Mouse (Mus musculus) limb, embryonic 12.5 days (tissue): Measurements from ENCODE around the gene Rnf126. TPM values are rescaled to one million over a fixed set of nuclear protein-coding genes. Genes with fewer than 3 reads are reported as not detected.

Experiments used
- ATAC-seq: fragments of 200-750 bp; cut with Nextera tagmentation; 2 replicates; pipeline ENCODE4 v1.8.0; 2017; ENCODE audit warnings: low read depth, moderate TSS enrichment; ENCODE audit not compliant: insufficient number of reproducible peaks, insufficient read depth, low FRiP score, low TSS enrichment
- H3K27ac ChIP-seq: fragments of 300-500 bp; sonication (generic); 2 replicates; pipeline ENCODE4 v1.5.1; 2016; ENCODE audit warnings: mild to moderate bottlenecking, moderate library complexity
- H3K27me3 ChIP-seq: fragments of 300-500 bp; sonication (generic); 2 replicates; pipeline ENCODE4 v1.6.1; 2016; ENCODE audit warnings: mild to moderate bottlenecking, moderate library complexity
- H3K36me3 ChIP-seq: fragments of 300-500 bp; sonication (generic); 2 replicates; pipeline ENCODE4 v1.6.1; 2016; ENCODE audit warnings: mild to moderate bottlenecking, moderate library complexity
- H3K4me1 ChIP-seq: fragments of 300-500 bp; sonication (generic); replicated peaks from 2 replicates; pipeline ENCODE4 v1.6.1; 2016
- H3K4me2 ChIP-seq: fragments of 300-500 bp; sonication (generic); 2 replicates; pipeline ENCODE4 v1.6.1; 2016; ENCODE audit warnings: mild to moderate bottlenecking, moderate library complexity
- H3K4me3 ChIP-seq: fragments of 300-500 bp; sonication (generic); replicated peaks from 2 replicates; pipeline ENCODE4 v1.5.1; 2016; ENCODE audit warnings: mild to moderate bottlenecking
- H3K9ac ChIP-seq: fragments of 300-500 bp; sonication (generic); replicated peaks from 2 replicates; pipeline ENCODE4 v1.6.1; 2016; ENCODE audit warnings: mild to moderate bottlenecking, moderate library complexity
- H3K9me3 ChIP-seq: fragments of 300-500 bp; sonication (generic); 2 replicates; pipeline ENCODE4 v1.6.1; 2016; ENCODE audit warnings: mild to moderate bottlenecking, moderate library complexity
- WGBS: fragments of 180-500 bp; shearing (Covaris S2); methylation state at CpG from one replicate; pipeline ENCODE4 v1.1.7; 2016; 5-methylcytosine and 5-hydroxymethylcytosine counted together
- polyA plus RNA-seq: library from polyadenylated mRNA; unstranded; fragments of >200 nt; fragmentation: Nextera tagmentation; extraction: Ambion mirVana; gene quantifications from 2 replicates; pipeline ENCODE4 v1.2.1, GENCODE M21; 2016

The Rnf126 gene
- 108 and 113 TPM in 2 replicates for polyA plus RNA-seq

DNA sequence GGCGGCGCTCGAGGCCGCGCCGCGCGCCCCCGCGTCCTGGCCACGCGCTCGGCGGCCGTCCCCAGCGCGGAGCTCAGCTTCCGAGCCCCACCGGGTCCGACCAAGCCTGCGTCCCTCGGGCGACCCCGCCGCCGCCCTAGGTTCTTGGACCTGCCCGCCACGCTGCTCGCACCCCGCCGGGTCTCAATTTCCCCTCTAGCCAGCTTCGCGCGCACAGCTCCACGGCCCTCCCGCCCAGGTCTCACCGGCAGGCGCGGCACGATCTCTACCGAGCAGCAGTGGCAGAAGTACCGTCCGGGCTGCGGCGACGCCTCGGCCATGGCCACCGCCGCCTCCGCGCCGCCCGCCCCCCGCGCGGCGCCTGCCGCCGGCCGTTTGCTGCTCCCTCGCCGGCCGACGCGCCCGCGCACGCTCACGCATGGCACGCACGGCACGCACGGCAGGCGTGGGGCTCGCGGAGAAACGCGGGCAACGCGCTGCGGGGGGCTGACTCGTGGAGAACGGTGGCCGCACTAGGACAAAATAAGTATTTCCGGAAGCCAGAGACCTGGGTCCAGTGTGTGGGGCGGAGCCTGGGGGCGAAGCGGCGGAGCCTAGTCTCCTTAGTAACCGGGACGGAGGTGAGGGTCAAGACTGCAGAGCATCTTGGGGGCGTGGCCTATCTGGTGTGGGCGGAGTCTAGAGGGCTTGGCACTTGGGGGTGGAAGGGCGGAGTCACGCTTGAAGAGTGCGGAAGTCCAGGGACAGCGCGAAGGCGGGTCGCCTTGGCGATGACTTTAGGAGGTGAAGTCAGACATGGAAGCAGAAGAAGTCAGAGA lies at the start of gene Rnf126:
Gene Rnf126 (minus strand): TSS at position 445 of the 818 bp plus-strand sequence.
- Histone ChIP-seq H3K27me3 (no peaks in the 10 kb centered on the region), H3K4me3 (peak within 1 kb of the TSS; percentile 92), H3K9ac (peak within 1 kb of the TSS; percentile 91), H3K27ac (peak within 1 kb of the TSS; percentile 93), H3K36me3 (peaks cover 17% of the 10 kb centered on the region), H3K4me1 (peaks cover 27% of the 10 kb centered on the region), H3K4me2 (peak within 1 kb of the TSS; percentile 78), H3K9me3 (no peaks in the 10 kb centered on the region)
- peak; percentile 89 for ATAC-seq
- under 1% methylated on average over 101 of the region's 101 CpGs for WGBS

DNA sequence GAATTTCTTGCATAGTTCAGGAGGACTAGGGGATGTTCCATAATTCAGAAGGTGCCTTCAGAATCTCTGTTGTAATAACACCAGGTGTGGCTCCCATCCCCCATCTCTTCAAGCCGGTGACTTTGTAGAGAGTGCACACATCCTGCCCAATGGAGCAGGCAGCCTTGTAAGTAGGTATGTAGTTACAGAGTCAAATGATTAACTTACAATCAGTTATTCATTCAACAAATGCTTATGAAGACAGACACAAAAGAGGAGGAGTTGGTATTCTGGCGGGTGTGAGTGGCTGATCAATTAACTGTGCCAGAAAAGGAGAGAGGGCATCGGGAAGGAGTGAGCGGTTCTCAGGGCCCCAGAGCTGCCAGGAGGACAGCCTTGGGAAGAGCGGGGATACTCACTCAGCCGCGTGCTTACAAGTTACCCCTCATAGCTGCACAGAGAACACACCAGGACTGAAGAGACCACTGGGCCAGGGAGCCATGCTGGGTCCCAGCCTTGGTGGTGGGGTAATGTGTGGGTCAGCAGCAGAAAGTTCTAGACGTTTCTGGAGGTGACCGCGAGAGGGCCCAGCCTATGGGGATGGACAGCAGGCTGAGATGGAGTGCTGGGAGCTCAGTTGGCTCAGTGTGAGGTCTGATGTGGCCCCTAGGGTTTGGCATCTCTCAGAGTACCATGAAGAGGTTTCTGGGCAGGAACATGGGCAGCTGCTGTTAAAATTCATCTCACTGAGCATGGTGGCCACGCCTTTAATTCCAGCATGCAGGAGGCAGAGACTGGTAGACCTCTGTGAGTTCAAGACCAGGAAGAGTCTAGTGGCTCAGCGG lies 49.1 kb upstream of the Rnf126 start:
- Histone ChIP-seq H3K36me3 (peaks cover 83% of the 10 kb centered on the region), H3K9me3 (no peaks in the 10 kb centered on the region), H3K9ac (no peak overlapping the region), H3K27ac (no peak overlapping the region), H3K4me3 (no peak overlapping the region), H3K27me3 (no peaks in the 10 kb centered on the region), H3K4me2 (no peak overlapping the region), H3K4me1 (peaks cover 5% of the 10 kb centered on the region; the same call in 1 of the 2 replicates)
- no peak for ATAC-seq
- WGBS, result 88% methylated on average over 12 of the region's 12 CpGs

DNA sequence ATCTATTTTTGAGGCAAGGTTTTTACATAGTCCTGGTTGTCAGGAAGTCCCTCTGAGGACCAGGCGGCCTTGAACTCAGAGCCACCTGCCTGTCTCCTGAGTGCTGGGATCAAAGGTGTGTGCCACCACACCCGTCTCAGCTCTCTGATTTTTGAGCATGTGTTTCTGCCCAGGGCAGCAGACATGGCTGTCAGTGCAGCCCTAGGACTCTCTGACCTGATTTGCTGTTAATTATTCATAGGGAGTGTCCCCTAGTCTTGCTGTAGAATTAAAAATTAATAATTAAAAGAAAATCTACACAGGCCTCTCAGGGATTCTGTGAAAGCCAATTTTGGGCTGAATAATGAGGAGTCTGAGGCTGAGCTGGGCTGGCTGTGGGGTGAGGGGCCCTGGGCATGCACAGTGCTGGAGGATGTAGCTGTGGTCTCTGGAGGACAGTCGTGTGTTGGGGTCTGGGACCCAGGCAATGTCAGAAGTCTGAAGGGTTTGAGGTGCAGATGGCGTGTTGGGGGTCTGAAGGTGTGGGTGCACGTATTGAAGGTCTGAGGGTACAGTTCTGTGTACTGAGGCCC lies 47.6 kb upstream of the Rnf126 start:
- H3K4me3 ChIP-seq, result no peak overlapping the region
- H3K9ac ChIP-seq, result no peak overlapping the region
- H3K27me3 ChIP-seq, result no peaks in the 10 kb centered on the region
- WGBS, result 84% methylated on average over 5 of the region's 5 CpGs
- H3K9me3 ChIP-seq, result no peaks in the 10 kb centered on the region
- H3K27ac ChIP-seq, result no peak overlapping the region
- ATAC-seq, result no peak
- no peaks in the 10 kb centered on the region for H3K4me1 ChIP-seq
- H3K4me2 ChIP-seq, result no peak overlapping the region
- peaks cover 84% of the 10 kb centered on the region for H3K36me3 ChIP-seq

DNA sequence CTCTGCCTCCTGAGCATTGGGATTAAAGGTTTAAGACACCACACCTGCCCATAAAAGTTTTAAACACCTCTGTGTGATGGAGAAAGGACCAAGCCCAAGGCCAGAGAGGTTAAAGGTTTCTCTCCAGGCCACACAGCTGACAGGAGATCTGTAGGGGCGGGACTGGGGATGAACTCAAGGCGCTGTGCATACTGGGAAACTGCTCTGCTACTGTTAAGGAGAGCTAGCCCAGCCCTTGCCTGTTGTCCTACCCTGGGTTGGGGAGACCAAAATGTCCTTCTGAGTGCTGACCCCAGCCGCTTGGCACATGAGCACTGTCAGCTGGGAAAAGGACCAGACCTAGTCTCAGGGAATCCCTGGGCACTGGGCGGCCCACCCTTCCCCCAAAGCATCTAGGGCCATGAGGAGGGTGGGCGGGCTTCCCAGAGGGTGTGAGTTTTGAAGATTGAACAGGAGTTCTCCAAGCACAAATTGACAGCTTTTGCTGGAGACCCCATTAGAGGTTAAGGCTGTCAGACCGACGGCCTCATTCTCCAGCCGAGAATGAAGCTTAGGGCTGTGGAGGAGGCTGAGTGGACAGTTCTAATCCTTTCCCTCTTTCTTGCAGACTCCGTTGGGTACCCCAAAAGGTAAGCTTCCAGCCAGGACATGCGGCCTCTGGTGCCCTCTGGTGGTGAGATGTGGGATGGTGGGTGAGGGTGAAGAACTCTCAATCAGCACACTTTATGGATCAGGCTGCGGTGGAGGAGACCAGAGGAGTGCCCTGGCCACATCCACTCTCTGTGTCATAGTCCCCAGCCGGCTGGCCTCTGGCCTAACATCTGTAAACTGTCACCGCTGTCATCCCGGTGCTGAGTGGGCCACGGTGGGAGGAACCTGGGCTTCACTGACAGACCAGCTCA lies 45.2 kb upstream of the Rnf126 start:
- Histone ChIP-seq H3K27me3 (no peaks in the 10 kb centered on the region), H3K9me3 (no peaks in the 10 kb centered on the region), H3K27ac (no peak overlapping the region), H3K36me3 (peaks cover 85% of the 10 kb centered on the region), H3K4me2 (no peak overlapping the region), H3K4me1 (peaks cover 4% of the 10 kb centered on the region; the same call in 1 of the 2 replicates), H3K4me3 (no peak overlapping the region), H3K9ac (no peak overlapping the region)
- 29% methylated on average over 15 of the region's 15 CpGs for WGBS
- ATAC-seq, result no peak; the same call in 1 of the 2 replicates

DNA sequence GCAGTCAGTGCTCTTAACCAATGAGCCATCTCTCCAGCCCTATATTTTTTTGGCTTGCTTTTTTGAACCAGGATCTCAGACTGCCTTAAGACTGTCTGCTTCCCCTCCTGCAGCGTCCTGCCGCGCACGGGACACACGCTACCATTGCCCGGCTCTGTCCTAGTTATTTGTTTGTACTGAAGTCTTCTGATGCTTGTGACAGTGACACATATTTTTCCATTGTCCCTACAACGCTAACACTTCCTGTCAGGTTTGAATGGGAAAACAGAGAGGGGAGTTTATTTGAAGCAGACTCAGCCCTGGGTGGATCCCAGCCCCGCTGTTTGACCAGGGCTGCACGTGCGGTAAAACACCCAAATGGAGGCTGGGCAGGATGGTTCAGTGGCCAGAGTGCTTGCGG lies 42.0 kb upstream of the Rnf126 start:
- Histone ChIP-seq H3K27me3 (no peaks in the 10 kb centered on the region), H3K4me1 (peaks cover 24% of the 10 kb centered on the region), H3K4me2 (no peak overlapping the region), H3K36me3 (peaks cover 58% of the 10 kb centered on the region), H3K4me3 (no peak overlapping the region), H3K9me3 (no peaks in the 10 kb centered on the region), H3K9ac (no peak overlapping the region), H3K27ac (0 out of 2 replicates have a peak overlapping the region, but pooled peaks have one; percentile 45)
- no peak for ATAC-seq
- WGBS, result 92% methylated on average over 11 of the region's 11 CpGs

DNA sequence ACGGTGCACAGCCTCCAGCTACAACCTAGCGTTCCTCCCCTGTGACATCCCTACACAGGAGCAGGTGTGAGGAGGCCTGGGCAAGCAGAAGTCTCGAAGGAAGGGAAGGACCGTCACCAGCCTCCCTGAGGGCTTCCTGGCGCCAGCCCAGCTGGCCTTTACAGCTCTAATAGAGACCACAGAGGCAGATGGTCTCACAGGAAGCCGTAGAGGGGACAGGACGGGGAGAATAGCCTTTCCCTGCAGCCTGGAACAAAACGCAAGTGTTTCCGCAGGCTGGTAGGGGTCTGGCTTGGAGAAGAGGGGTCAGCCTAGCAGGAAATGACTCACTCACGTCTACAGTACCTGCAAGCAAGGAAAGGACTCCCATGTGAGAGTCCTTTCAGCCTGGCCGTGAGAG lies 41.1 kb upstream of the Rnf126 start:
- Histone ChIP-seq H3K4me3 (no peak overlapping the region), H3K9me3 (no peaks in the 10 kb centered on the region), H3K4me1 (peaks cover 33% of the 10 kb centered on the region), H3K36me3 (peaks cover 56% of the 10 kb centered on the region), H3K27me3 (no peaks in the 10 kb centered on the region), H3K4me2 (no peak overlapping the region), H3K9ac (peak overlapping the region; percentile 2; the same call in 1 of the 2 replicates), H3K27ac (peak overlapping the region; percentile 9; the same call in 1 of the 2 replicates)
- no peak for ATAC-seq
- WGBS, result 54% methylated on average over 11 of the region's 11 CpGs

DNA sequence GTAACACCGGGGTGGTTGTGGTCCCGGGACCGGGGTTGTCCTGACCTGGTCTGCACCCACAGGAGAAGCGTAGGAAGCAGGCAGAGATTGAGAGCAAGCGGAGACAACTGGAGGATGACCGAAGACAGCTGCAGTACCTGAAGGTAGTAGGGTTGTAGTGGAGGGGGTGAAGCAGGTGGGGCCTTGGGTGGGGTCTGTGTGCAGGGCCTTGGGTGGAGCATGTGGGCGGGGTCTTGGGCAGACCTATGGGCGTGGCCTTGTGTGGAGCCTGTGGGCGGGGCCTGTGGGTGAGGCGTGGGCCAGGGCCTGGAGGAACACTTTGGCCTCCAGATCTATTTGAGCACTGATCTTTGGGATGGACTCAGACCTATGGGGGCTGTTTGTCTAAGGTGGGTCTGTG lies 40.2 kb upstream of the Rnf126 start:
- H3K4me1 ChIP-seq, result peaks cover 42% of the 10 kb centered on the region
- no peak overlapping the region for H3K4me2 ChIP-seq
- peaks cover 51% of the 10 kb centered on the region for H3K36me3 ChIP-seq
- no peaks in the 10 kb centered on the region for H3K9me3 ChIP-seq
- 0 out of 2 replicates have a peak overlapping the region, but pooled peaks have one; percentile 9 for H3K27ac ChIP-seq
- no peak for ATAC-seq
- no peak overlapping the region for H3K4me3 ChIP-seq
- 80% methylated on average over 10 of the region's 10 CpGs for WGBS
- H3K27me3 ChIP-seq, result no peaks in the 10 kb centered on the region
- H3K9ac ChIP-seq, result no peak overlapping the region

DNA sequence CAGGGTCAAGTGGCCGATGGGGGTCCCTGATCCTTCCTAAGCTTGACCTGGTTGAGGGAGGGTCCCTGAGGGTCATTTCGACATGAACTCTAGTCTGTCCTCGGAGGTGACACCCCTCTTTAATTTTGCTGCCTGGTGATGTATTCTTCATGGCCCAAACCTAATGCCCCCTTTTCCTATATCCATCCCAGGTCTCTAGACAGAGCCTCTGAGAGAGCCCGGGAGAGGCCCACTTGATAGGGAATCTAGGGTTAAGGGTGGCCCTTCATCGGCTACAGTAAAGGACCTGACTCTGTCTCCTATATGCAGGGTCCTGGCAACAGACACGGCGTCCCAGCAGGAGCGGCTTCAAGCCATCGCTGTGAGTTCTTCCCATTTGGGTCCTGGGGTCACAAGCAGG lies 39.6 kb upstream of the Rnf126 start:
- H3K9me3 ChIP-seq, result no peaks in the 10 kb centered on the region
- no peaks in the 10 kb centered on the region for H3K27me3 ChIP-seq
- ATAC-seq, result no peak
- H3K4me1 ChIP-seq, result peaks cover 46% of the 10 kb centered on the region
- H3K4me3 ChIP-seq, result no peak overlapping the region
- 0 out of 2 replicates have a peak overlapping the region, but pooled peaks have one; percentile 23 for H3K27ac ChIP-seq
- H3K36me3 ChIP-seq, result peaks cover 45% of the 10 kb centered on the region
- no peak overlapping the region for H3K4me2 ChIP-seq
- H3K9ac ChIP-seq, result no peak overlapping the region
- WGBS, result 91% methylated on average over 9 of the region's 9 CpGs

DNA sequence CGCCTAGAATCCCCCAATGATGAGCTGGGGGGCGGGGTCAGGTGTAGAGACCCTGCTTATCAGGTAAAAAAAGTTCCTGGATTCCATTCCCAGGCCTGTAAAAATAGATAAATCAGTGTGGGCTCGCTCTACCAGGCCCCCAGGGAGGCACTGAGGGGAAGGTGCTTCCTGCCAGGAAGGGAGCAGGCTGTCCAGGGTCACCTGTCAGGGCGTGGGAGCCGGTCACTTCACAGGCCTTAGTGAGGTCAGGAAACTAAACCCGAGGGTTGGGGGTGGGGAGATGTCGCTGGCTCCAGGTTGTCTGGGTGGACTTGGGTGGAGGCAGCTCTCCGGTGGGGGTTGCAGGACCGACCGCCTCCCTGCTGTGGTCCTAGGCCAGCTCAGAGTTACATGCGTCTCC lies 38.9 kb upstream of the Rnf126 start:
- H3K4me1 ChIP-seq, result peaks cover 46% of the 10 kb centered on the region
- no peaks in the 10 kb centered on the region for H3K27me3 ChIP-seq
- H3K4me2 ChIP-seq, result no peak overlapping the region
- WGBS, result 65% methylated on average over 11 of the region's 11 CpGs
- no peak overlapping the region for H3K4me3 ChIP-seq
- H3K27ac ChIP-seq, result 0 out of 2 replicates have a peak overlapping the region, but pooled peaks have one; percentile 23
- no peak overlapping the region for H3K9ac ChIP-seq
- no peak for ATAC-seq
- peaks cover 38% of the 10 kb centered on the region for H3K36me3 ChIP-seq
- H3K9me3 ChIP-seq, result no peaks in the 10 kb centered on the region

DNA sequence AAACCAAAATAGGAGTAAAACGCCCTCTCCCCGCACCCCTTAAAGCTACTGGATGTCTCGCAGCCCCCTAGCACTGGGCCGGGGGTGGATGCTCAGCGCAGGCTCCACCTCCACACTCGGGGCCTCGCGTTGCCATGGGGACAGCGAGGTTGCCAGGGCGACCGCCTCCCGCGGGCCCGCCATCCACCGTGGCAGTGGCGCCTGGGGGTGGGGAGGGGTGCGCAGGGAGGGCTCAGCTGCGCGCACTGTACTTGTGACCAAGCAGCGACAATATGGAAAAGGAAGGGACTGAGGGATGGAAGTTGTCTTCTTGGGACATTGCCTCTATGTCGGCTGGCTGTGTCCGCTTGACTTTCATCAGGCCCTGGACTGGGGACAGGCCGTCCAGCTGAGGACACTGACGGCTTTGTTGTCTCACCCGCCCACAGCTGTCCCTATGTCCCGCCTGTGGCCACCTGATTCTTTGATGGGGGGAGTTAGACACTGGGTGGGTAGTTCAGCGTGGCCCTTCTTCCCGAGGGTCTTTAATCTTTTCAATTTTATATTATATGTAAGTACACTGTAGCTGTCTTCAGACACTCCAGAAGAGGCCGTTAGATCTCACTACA lies 37.1 kb upstream of the Rnf126 start:
- WGBS, result 6% methylated on average over 29 of the region's 29 CpGs
- H3K9ac ChIP-seq, result peak overlapping the region; percentile 23; the same call in 1 of the 2 replicates
- no peaks in the 10 kb centered on the region for H3K27me3 ChIP-seq
- H3K4me2 ChIP-seq, result peak overlapping the region; percentile 57
- H3K9me3 ChIP-seq, result no peaks in the 10 kb centered on the region
- peak; percentile 81 for ATAC-seq
- peaks cover 52% of the 10 kb centered on the region for H3K4me1 ChIP-seq
- peak overlapping the region; percentile 62 for H3K27ac ChIP-seq
- H3K4me3 ChIP-seq, result peak overlapping the region; percentile 30
- H3K36me3 ChIP-seq, result peaks cover 29% of the 10 kb centered on the region
